Mouse (Mus musculus): ENCODE results near the gene Tmem121. TPM values are rescaled to one million over a fixed set of nuclear protein-coding genes. Genes with fewer than 3 reads are reported as not detected.

Gene Tmem121
- polyA plus RNA-seq, 1 experiment from 2014 or later: 24.5 TPM

DNA sequence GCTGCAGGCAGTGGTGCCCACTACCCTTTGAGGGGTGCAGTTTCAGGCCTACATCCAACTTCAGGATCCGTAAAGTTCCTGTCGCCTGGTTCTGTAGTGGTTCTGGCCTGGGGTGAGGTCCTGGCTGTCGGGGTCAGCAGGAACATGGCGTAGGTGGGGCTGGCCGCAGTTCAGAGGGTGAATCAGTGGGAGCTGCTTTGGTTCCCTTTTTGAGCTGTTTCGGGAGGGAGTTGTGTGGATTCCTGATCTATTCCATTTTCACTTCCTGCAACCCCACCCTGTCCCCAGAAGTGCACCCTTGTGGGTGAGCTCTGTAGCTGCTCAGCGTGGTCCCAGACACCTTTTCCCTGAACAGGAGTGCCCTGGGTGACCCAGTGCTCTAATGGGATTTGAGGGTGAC is 31.8 kb upstream of the Tmem121 start:
- ATAC-seq (ENCODE audit: low FRiP score, low TSS enrichment) (no peak), DNase-seq (no peak)
- no peak overlapping the region for H3K9ac ChIP-seq (replicated peaks; ENCODE audit: low read length)
- peaks cover 20% of the 10 kb centered on the region for H3K4me1 ChIP-seq (ENCODE audit: control insufficient read depth, insufficient read depth, low read length)
- H3K27me3 ChIP-seq (ENCODE audit: control insufficient read depth, insufficient read depth, low read length): peaks cover 14% of the 10 kb centered on the region; the same call in 1 of the 2 replicates
- no peak overlapping the region for H3K4me2 ChIP-seq (ENCODE audit: low read length)
- no peak overlapping the region for H3K27ac ChIP-seq (replicated peaks; ENCODE audit: low read depth, low read length)
- WGBS: 92% methylated on average over 7 of the region's 7 CpGs
- H3K4me3 ChIP-seq (replicated peaks; ENCODE audit: low read depth, low read length): no peak overlapping the region
- H3K36me3 ChIP-seq (ENCODE audit: control insufficient read depth, insufficient read depth, low read length): no peaks in the 10 kb centered on the region
- H3K9me3 ChIP-seq (ENCODE audit: control insufficient read depth, low read length): no peaks in the 10 kb centered on the region

DNA sequence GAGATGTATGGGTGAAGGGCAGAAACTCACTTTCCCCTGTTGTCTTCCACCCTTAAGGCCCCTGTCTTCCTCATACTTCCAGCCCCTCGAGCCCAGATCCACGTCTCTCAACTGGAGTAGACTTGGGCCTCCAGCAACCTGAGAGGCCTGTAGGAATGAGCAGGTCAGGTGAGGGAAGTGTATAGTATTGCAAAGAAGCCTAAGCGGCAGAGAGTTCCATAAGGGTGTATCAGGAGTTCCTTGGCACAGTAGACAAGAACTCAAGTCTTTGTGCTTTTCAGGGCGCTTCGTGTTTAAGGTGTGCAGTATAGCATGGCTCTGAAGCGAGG is 31.0 kb upstream of the Tmem121 start:
- 0 out of 2 replicates have a peak overlapping the region, but pooled peaks have one; percentile 47 for H3K9ac ChIP-seq (replicated peaks; ENCODE audit: low read length)
- WGBS: 80% methylated on average over 6 of the region's 6 CpGs
- H3K4me2 ChIP-seq (ENCODE audit: low read length): peak overlapping the region; percentile 75
- H3K36me3 ChIP-seq (ENCODE audit: control insufficient read depth, insufficient read depth, low read length): no peaks in the 10 kb centered on the region
- no peak for DNase-seq
- H3K4me3 ChIP-seq (replicated peaks; ENCODE audit: low read depth, low read length): 0 out of 2 replicates have a peak overlapping the region, but pooled peaks have one; percentile 61
- H3K9me3 ChIP-seq (ENCODE audit: control insufficient read depth, low read length): no peaks in the 10 kb centered on the region
- no peak overlapping the region for H3K27ac ChIP-seq (replicated peaks; ENCODE audit: low read depth, low read length)
- no peak for ATAC-seq (ENCODE audit: low FRiP score, low TSS enrichment)
- peaks cover 20% of the 10 kb centered on the region for H3K4me1 ChIP-seq (ENCODE audit: control insufficient read depth, insufficient read depth, low read length)
- H3K27me3 ChIP-seq (ENCODE audit: control insufficient read depth, insufficient read depth, low read length): peaks cover 14% of the 10 kb centered on the region; the same call in 1 of the 2 replicates

DNA sequence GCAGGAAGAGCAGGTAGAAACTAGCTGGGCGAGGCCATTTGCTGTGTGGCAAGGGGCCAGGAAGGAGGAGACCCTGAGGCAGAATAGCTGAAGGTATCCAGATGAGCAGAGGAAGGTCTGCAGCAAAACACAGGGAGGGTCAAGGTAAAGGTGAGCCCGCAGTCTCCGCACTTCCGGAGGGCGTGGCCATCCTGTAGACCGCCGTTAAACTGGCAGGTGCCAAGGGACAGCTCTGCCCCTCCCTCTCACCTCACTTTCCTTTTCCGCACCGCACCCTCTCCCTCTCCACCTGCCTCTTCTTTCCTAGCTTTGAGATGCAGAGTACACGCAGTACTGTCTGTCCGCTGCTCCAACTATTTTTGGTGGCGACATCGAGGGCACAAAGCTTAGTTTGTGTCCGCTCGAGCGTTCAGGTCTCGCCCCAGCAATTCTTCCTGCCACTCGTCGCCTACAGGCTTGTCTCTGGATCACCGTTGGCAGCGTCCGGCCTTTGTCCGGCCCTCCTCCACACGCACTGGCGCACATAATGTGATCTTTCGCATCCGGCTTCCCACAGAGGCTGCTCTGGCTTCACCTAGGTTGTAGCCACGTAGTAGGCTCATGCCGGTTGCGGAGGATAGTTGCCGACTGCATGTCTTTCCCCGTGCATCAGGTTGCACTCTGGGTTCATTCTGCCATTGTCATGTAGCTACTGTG is 30.5 kb upstream of the Tmem121 start:
- peaks cover 14% of the 10 kb centered on the region; the same call in 1 of the 2 replicates for H3K27me3 ChIP-seq (ENCODE audit: control insufficient read depth, insufficient read depth, low read length)
- H3K27ac ChIP-seq (replicated peaks; ENCODE audit: low read depth, low read length): peak overlapping the region; percentile 61
- H3K36me3 ChIP-seq (ENCODE audit: control insufficient read depth, insufficient read depth, low read length): no peaks in the 10 kb centered on the region
- H3K9me3 ChIP-seq (ENCODE audit: control insufficient read depth, low read length): no peaks in the 10 kb centered on the region
- DNase-seq: no peak
- peak; percentile 3; the same call in 1 of the 2 replicates for ATAC-seq (ENCODE audit: low FRiP score, low TSS enrichment)
- H3K4me1 ChIP-seq (ENCODE audit: control insufficient read depth, insufficient read depth, low read length): peaks cover 20% of the 10 kb centered on the region
- peak overlapping the region; percentile 47 for H3K9ac ChIP-seq (replicated peaks; ENCODE audit: low read length)
- WGBS: 5% methylated on average over 32 of the region's 32 CpGs
- peak overlapping the region; percentile 61 for H3K4me3 ChIP-seq (replicated peaks; ENCODE audit: low read depth, low read length)
- peak overlapping the region; percentile 75 for H3K4me2 ChIP-seq (ENCODE audit: low read length)

DNA sequence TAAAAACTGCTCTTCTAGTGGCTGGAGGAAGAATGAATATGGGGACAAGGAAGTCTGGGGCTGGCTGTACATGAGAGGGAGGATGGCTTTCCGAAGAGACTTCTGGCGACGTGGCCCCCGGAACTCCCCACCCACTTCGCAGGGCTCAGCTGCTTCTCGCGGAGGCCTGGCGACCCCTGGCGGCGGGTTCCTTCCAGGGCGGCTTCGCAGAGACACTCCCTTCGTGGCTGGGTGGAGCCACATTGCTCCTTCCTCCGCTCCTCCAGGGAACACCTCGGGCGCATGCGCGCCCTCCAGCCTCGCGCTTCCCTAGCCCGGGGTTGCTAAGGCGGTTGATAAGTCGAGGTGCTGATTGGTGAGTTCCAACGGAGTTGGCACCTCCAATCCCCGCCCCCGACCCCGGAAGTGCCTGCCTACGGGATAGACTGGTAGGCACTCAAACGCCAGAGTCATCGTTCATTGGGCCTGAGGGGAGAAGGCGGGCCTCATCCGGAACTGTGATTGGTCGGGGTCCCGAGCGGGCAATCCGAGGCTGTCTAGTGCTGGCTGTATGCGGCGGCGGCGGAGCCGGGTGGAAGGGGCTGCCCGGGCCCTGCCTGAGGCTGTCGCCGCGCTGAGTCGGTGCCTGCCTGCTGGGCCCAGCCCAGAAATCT is 29.7 kb upstream of the Tmem121 start, which contains the start of gene Tedc1:
Tedc1 (plus strand) TSS at position 535 of the 653 bp plus-strand sequence.
- Histone ChIP-seq H3K36me3 (ENCODE audit: control insufficient read depth, insufficient read depth, low read length) (no peaks in the 10 kb centered on the region), H3K4me1 (ENCODE audit: control insufficient read depth, insufficient read depth, low read length) (peaks cover 20% of the 10 kb centered on the region), H3K4me3 (replicated peaks; ENCODE audit: low read depth, low read length) (peak within 1 kb of the TSS; percentile 61), H3K27ac (replicated peaks; ENCODE audit: low read depth, low read length) (peak within 1 kb of the TSS; percentile 61), H3K9me3 (ENCODE audit: control insufficient read depth, low read length) (no peaks in the 10 kb centered on the region), H3K9ac (replicated peaks; ENCODE audit: low read length) (peak within 1 kb of the TSS; percentile 48), H3K4me2 (ENCODE audit: low read length) (peak within 1 kb of the TSS; percentile 85), H3K27me3 (ENCODE audit: control insufficient read depth, insufficient read depth, low read length) (peaks cover 10% of the 10 kb centered on the region; the same call in 1 of the 2 replicates)
- WGBS: under 1% methylated on average over 46 of the region's 46 CpGs
- ATAC-seq (ENCODE audit: low FRiP score, low TSS enrichment) (peak; percentile 97), DNase-seq (peak; percentile 100)

DNA sequence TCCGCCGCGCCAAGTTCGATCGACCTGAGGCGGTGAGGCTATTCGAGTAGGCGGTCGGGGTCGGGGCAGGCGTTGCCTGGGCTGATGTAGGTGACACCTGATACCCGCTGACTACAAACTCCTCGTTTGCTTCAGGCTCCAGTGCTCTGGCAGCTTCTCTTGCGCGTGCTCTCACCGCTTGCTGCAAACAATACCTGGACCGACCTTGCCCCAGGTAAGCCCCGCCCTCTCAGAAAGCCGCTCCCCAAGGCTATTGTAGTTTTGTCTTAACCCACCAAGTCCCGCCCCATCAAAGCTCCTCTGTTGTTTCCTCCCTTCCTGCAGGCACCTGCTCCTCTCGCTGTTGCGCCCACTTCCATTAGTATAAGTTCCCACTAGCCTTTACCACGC is 29.2 kb upstream of the Tmem121 start:
- peak overlapping the region; percentile 85 for H3K4me2 ChIP-seq (ENCODE audit: low read length)
- H3K27ac ChIP-seq (replicated peaks; ENCODE audit: low read depth, low read length): no peak overlapping the region
- no peak for DNase-seq
- no peaks in the 10 kb centered on the region for H3K36me3 ChIP-seq (ENCODE audit: control insufficient read depth, insufficient read depth, low read length)
- peak overlapping the region; percentile 61 for H3K4me3 ChIP-seq (replicated peaks; ENCODE audit: low read depth, low read length)
- WGBS: under 1% methylated on average over 23 of the region's 23 CpGs
- H3K27me3 ChIP-seq (ENCODE audit: control insufficient read depth, insufficient read depth, low read length): peaks cover 5% of the 10 kb centered on the region; the same call in 1 of the 2 replicates
- H3K9me3 ChIP-seq (ENCODE audit: control insufficient read depth, low read length): no peaks in the 10 kb centered on the region
- H3K4me1 ChIP-seq (ENCODE audit: control insufficient read depth, insufficient read depth, low read length): peaks cover 19% of the 10 kb centered on the region
- no peak for ATAC-seq (ENCODE audit: low FRiP score, low TSS enrichment)
- H3K9ac ChIP-seq (replicated peaks; ENCODE audit: low read length): peak overlapping the region; percentile 48

DNA sequence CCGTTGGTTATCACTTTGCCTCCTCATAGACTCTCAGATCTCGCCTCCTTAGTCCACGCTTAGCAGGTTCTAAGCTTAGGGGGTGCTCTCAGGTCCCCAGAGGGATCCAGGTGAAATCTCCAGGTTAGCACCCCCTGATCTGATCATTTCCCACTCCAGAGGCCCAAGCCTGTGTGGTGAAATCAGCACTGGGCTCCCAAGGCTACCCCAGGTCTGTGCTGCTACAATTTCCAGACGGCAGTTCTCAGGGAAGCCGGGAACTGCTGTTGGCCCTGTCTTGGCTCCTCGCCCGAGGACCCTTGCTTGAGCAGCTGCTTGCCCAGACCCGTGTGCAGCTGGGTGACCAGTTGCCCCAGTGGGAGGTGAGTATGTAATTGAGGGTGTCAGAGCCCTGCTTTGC is 28.7 kb upstream of the Tmem121 start:
- Histone ChIP-seq H3K27ac (replicated peaks; ENCODE audit: low read depth, low read length) (no peak overlapping the region), H3K4me3 (replicated peaks; ENCODE audit: low read depth, low read length) (peak overlapping the region; percentile 61), H3K9ac (replicated peaks; ENCODE audit: low read length) (peak overlapping the region; percentile 48), H3K9me3 (ENCODE audit: control insufficient read depth, low read length) (no peaks in the 10 kb centered on the region), H3K4me1 (ENCODE audit: control insufficient read depth, insufficient read depth, low read length) (peaks cover 15% of the 10 kb centered on the region), H3K36me3 (ENCODE audit: control insufficient read depth, insufficient read depth, low read length) (0 out of 2 replicates have a peak, but pooled peaks cover 3% of the 10 kb centered on the region), H3K27me3 (ENCODE audit: control insufficient read depth, insufficient read depth, low read length) (peaks cover 4% of the 10 kb centered on the region; the same call in 1 of the 2 replicates), H3K4me2 (ENCODE audit: low read length) (peak overlapping the region; percentile 85)
- 28% methylated on average over 8 of the region's 8 CpGs for WGBS
- no peak for ATAC-seq (ENCODE audit: low FRiP score, low TSS enrichment)
- no peak for DNase-seq

DNA sequence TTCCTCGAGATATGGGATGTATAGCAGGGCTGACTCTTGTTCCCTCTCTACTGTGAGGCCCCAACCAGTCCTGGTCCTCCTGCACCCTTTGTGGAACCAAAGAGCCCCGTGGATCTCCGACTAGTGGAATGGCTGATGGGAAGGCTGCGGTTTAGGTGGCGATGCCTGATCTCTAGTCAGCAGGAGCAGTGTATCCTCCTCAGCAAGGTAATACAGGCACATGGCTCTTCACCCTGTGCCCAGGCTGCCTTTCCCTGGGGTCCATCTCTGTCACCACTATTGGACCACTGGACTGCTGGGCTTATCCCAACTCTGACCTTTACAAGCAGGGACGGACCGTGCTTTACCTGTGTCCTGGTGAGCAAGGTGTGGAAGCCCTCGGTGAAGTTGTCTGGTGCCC is 28.2 kb upstream of the Tmem121 start:
- H3K4me2 ChIP-seq (ENCODE audit: low read length): no peak overlapping the region; the same call in 1 of the 2 replicates
- ATAC-seq (ENCODE audit: low FRiP score, low TSS enrichment) (no peak), DNase-seq (no peak)
- H3K4me1 ChIP-seq (ENCODE audit: control insufficient read depth, insufficient read depth, low read length): peaks cover 14% of the 10 kb centered on the region
- H3K27ac ChIP-seq (replicated peaks; ENCODE audit: low read depth, low read length): no peak overlapping the region
- peaks cover 4% of the 10 kb centered on the region; the same call in 1 of the 2 replicates for H3K27me3 ChIP-seq (ENCODE audit: control insufficient read depth, insufficient read depth, low read length)
- 93% methylated on average over 8 of the region's 8 CpGs for WGBS
- no peaks in the 10 kb centered on the region for H3K9me3 ChIP-seq (ENCODE audit: control insufficient read depth, low read length)
- 0 out of 2 replicates have a peak, but pooled peaks cover 3% of the 10 kb centered on the region for H3K36me3 ChIP-seq (ENCODE audit: control insufficient read depth, insufficient read depth, low read length)
- no peak overlapping the region for H3K9ac ChIP-seq (replicated peaks; ENCODE audit: low read length)
- H3K4me3 ChIP-seq (replicated peaks; ENCODE audit: low read depth, low read length): no peak overlapping the region

DNA sequence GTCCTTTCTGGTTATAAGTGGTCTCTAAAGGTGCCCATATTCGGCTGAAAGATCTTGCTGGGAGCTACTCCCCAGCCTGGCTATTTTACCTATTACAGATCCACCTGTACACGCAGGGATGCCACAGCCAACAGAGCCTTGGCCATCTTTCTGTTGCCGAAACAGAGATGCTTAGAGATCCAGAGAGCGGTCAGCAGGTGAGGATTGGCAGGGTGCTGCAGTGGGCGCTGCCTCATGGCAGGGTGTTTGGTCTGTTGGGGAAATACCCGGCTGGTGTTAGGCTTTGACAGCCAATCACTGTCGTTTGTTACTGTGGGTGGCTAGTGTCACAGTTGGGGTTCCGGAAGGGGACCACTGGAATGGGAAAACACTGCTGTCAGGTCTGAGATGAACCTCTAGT is 27.8 kb upstream of the Tmem121 start:
- no peak overlapping the region for H3K4me3 ChIP-seq (replicated peaks; ENCODE audit: low read depth, low read length)
- no peak for ATAC-seq (ENCODE audit: low FRiP score, low TSS enrichment)

More for the DNA sequence above, 27.8 kb upstream of the Tmem121 start:
- no peak overlapping the region for H3K27ac ChIP-seq (replicated peaks; ENCODE audit: low read depth, low read length)
- no peak for DNase-seq
- peaks cover 4% of the 10 kb centered on the region; the same call in 1 of the 2 replicates for H3K27me3 ChIP-seq (ENCODE audit: control insufficient read depth, insufficient read depth, low read length)
- WGBS: 93% methylated on average over 8 of the region's 8 CpGs
- H3K4me1 ChIP-seq (ENCODE audit: control insufficient read depth, insufficient read depth, low read length): peaks cover 14% of the 10 kb centered on the region
- no peak overlapping the region for H3K4me2 ChIP-seq (ENCODE audit: low read length)
- H3K9ac ChIP-seq (replicated peaks; ENCODE audit: low read length): no peak overlapping the region
- H3K9me3 ChIP-seq (ENCODE audit: control insufficient read depth, low read length): no peaks in the 10 kb centered on the region
- peaks cover 3% of the 10 kb centered on the region; the same call in 1 of the 2 replicates for H3K36me3 ChIP-seq (ENCODE audit: control insufficient read depth, insufficient read depth, low read length)
